ENCODE assay signal across 26 mouse cellular contexts in the genomic region with DNA sequence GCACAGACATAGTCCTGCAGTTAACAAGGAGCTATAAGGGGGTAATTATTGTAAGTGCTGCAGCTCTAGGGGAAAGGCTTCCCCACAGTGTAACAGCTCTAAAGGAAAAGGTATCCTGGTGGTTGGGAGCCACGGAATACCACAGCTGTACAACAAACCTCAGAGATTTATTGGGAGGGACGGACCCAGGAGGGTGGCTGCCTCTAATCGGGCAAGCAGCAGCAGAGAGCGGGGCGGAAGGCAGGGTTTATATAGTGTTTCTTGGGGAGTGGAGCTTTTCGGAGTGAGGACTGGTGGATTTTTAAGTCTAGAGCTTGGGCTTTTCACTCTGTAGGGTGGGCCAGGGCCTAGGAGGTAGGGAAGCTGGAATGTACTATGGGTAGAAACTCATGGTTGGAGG. TPM values are rescaled to one million over a fixed set of nuclear protein-coding genes. Genes with fewer than 3 reads are reported as not detected.
DNase-seq lines count a peak whose midpoint lies in the region; ATAC-seq lines count a peak whose summit lies in the region.
"Had no signal": no experiment of that assay in that cellular context is flagged by ENCODE, and none has a peak within 500 bp of the region (broad histone marks: within the 10 kb centered on the region; RNA-seq: fewer than 3 reads in every experiment).

No protein-coding gene starts in this region.

- no peak overlapping the region for H3K4me3 ChIP-seq in midbrain, embryonic 12.5 days
- no peak overlapping the region for H3K4me3 ChIP-seq in midbrain, embryonic 15.5 days
- no peak overlapping the region for H3K4me3 ChIP-seq in limb, embryonic 10.5 days
- no peak overlapping the region for H3K4me3 ChIP-seq in limb, embryonic 15.5 days
- H3K4me3 ChIP-seq: erythroblast, embryonic 14.5 days; heart, embryonic 13.5 days; kidney, embryonic 15.5 days; liver, embryonic 13.5 days; midbrain, embryonic 10.5 days had no signal

- H3K4me1 ChIP-seq in midbrain, embryonic 12.5 days = no peaks in the 10 kb centered on the region
- H3K4me1 ChIP-seq in midbrain, embryonic 15.5 days = no peaks in the 10 kb centered on the region
- H3K4me1 ChIP-seq in limb, embryonic 10.5 days = peaks cover 23% of the 10 kb centered on the region
- peaks cover 5% of the 10 kb centered on the region; the same call in 1 of the 2 replicates for H3K4me1 ChIP-seq in limb, embryonic 15.5 days
- H3K4me1 ChIP-seq: kidney, embryonic 15.5 days; midbrain, embryonic 10.5 days had no signal

- H3K27me3 ChIP-seq in midbrain, embryonic 12.5 days = no peaks in the 10 kb centered on the region
- no peaks in the 10 kb centered on the region for H3K27me3 ChIP-seq in midbrain, embryonic 15.5 days (replicated peaks)
- H3K27me3 ChIP-seq in limb, embryonic 10.5 days (ENCODE audit: low read depth, poor library complexity, severe bottlenecking) = no peaks in the 10 kb centered on the region
- no peaks in the 10 kb centered on the region for H3K27me3 ChIP-seq in limb, embryonic 15.5 days
- H3K27me3 ChIP-seq: heart, embryonic 13.5 days; kidney, embryonic 15.5 days; liver, embryonic 13.5 days had no signal

- WGBS in midbrain, embryonic 12.5 days = 93% methylated on average over 6 of the region's 6 CpGs
- WGBS in midbrain, embryonic 15.5 days = 81% methylated on average over 6 of the region's 6 CpGs
- WGBS in limb, embryonic 10.5 days = 50% methylated on average over 6 of the region's 6 CpGs
- 20% methylated on average over 6 of the region's 6 CpGs for WGBS in limb, embryonic 15.5 days

- H3K27ac ChIP-seq in midbrain, embryonic 12.5 days (replicated peaks) = no peak overlapping the region
- no peak overlapping the region for H3K27ac ChIP-seq in midbrain, embryonic 15.5 days
- H3K27ac ChIP-seq in limb, embryonic 10.5 days = peak overlapping the region; percentile 70
- 0 out of 2 replicates have a peak overlapping the region, but pooled peaks have one; percentile 11 for H3K27ac ChIP-seq in limb, embryonic 15.5 days
- H3K27ac ChIP-seq: heart, embryonic 13.5 days; kidney, embryonic 15.5 days; liver, embryonic 13.5 days; midbrain, embryonic 10.5 days had no signal

- peak; percentile 27; the same call in 1 of the 2 replicates for ATAC-seq in midbrain, embryonic 12.5 days (ENCODE audit: low FRiP score, low read depth)
- ATAC-seq in midbrain, embryonic 15.5 days (replicated peaks) = no peak
- ATAC-seq in limb, embryonic 15.5 days (ENCODE audit: insufficient number of reproducible peaks, low FRiP score, low TSS enrichment, low read depth) = 0 out of 2 replicates have a peak, but pooled peaks have one; percentile 24
- no peak for ATAC-seq in inflammation-experienced regulatory T-cells, adult 6 months
- ATAC-seq: hindbrain, embryonic 16.5 days; intestine, embryonic 16.5 days had no signal

- H3K36me3 ChIP-seq in midbrain, embryonic 12.5 days = no peaks in the 10 kb centered on the region
- H3K36me3 ChIP-seq in midbrain, embryonic 15.5 days (replicated peaks) = no peaks in the 10 kb centered on the region
- no peaks in the 10 kb centered on the region for H3K36me3 ChIP-seq in limb, embryonic 10.5 days
- no peaks in the 10 kb centered on the region for H3K36me3 ChIP-seq in limb, embryonic 15.5 days
- H3K36me3 ChIP-seq: kidney, embryonic 15.5 days; liver, embryonic 13.5 days had no signal

- no peak overlapping the region for H3K9ac ChIP-seq in midbrain, embryonic 12.5 days (replicated peaks)
- H3K9ac ChIP-seq in midbrain, embryonic 15.5 days = no peak overlapping the region
- no peak overlapping the region for H3K9ac ChIP-seq in limb, embryonic 15.5 days
- H3K9ac ChIP-seq: heart, embryonic 13.5 days; kidney, embryonic 15.5 days; liver, embryonic 13.5 days had no signal

- no peak overlapping the region for H3K4me2 ChIP-seq in midbrain, embryonic 12.5 days (replicated peaks)
- H3K4me2 ChIP-seq in midbrain, embryonic 15.5 days = no peak overlapping the region
- no peak overlapping the region for H3K4me2 ChIP-seq in limb, embryonic 15.5 days
- H3K4me2 ChIP-seq: heart, embryonic 13.5 days; kidney, embryonic 15.5 days; liver, embryonic 13.5 days had no signal

- peak; percentile 77 for DNase-seq in heart, adult 11 months
- DNase-seq in heart, adult 18-20 months = no peak
- DNase-seq in limb, embryonic 10.5 days (ENCODE audit: low spot score) = peak; percentile 53
- DNase-seq: adrenal gland, adult 8-10 months; cerebellum, adult 2 months; cerebellum, postnatal 14 days; gastrocnemius, postnatal 36 days; heart, postnatal 10 days; kidney, postnatal 4 days; liver, embryonic 13.5 days; lung, adult 2 months; lung, postnatal 10 days; right cerebral cortex, postnatal 25 days; thymus, adult 18-20 months; thymus, postnatal 25 days had no signal

- H3K9me3 ChIP-seq in midbrain, embryonic 12.5 days = no peaks in the 10 kb centered on the region
- no peaks in the 10 kb centered on the region for H3K9me3 ChIP-seq in midbrain, embryonic 15.5 days
- H3K9me3 ChIP-seq in limb, embryonic 10.5 days (replicated peaks) = no peaks in the 10 kb centered on the region
- H3K9me3 ChIP-seq in limb, embryonic 15.5 days = no peaks in the 10 kb centered on the region
- H3K9me3 ChIP-seq: G1E; heart, embryonic 13.5 days; kidney, embryonic 15.5 days; liver, embryonic 13.5 days; midbrain, embryonic 10.5 days had no signal

RNA-seq across cellular contexts. Expression of gene Ccdc59, which starts 39.7 kb away (rescaled TPM):
- total RNA-seq in heart, adult 18-20 months (2021) = 1 to 10 TPM; 9.5 to 9.8 TPM
- 53.8 and 58.2 TPM in 2 replicates for polyA plus RNA-seq in midbrain, embryonic 12.5 days (2016; fragmentation: Nextera tagmentation; extraction: Ambion mirVana)
- 36.0 and 44.2 TPM in 2 replicates for polyA plus RNA-seq in midbrain, embryonic 15.5 days (2015; fragmentation: Nextera tagmentation; extraction: Ambion mirVana)
- polyA plus RNA-seq in limb, embryonic 10.5 days (2016; fragmentation: Nextera tagmentation; extraction: Ambion mirVana) = 59.2 and 59.3 TPM in 2 replicates
- polyA plus RNA-seq in limb, embryonic 15.5 days (2015; fragmentation: Nextera tagmentation; extraction: Ambion mirVana) = 60.0 and 62.8 TPM in 2 replicates
- 10 to 100 TPM; 63.7 to 67.7 (median 66.1) TPM for polyA plus RNA-seq in inflammation-experienced regulatory T-cells, adult 6 months (2017; shearing (Covaris generic))

RNA-seq across cellular contexts. Expression of gene Mettl25, which starts 40.0 kb away (rescaled TPM):
- total RNA-seq in heart, adult 18-20 months (2021) = 1 to 10 TPM; 3.8 to 4.4 TPM
- polyA plus RNA-seq in midbrain, embryonic 12.5 days (2016; fragmentation: Nextera tagmentation; extraction: Ambion mirVana) = 11.6 and 14.5 TPM in 2 replicates
- 14.1 and 14.9 TPM in 2 replicates for polyA plus RNA-seq in midbrain, embryonic 15.5 days (2015; fragmentation: Nextera tagmentation; extraction: Ambion mirVana)
- polyA plus RNA-seq in limb, embryonic 10.5 days (2016; fragmentation: Nextera tagmentation; extraction: Ambion mirVana) = 11.7 and 13.2 TPM in 2 replicates
- polyA plus RNA-seq in limb, embryonic 15.5 days (2015; fragmentation: Nextera tagmentation; extraction: Ambion mirVana) = 10.8 and 10.9 TPM in 2 replicates
- polyA plus RNA-seq in inflammation-experienced regulatory T-cells, adult 6 months (2017; shearing (Covaris generic)) = 1 to 10 TPM; 4.7 to 6.4 (median 4.8) TPM

Comparison
In these comparisons a context has a peak if more than half of its experiments do, and no peak if none do; other contexts are left out.
1. DNase-seq: peak in heart, adult 11 months (single experiment) and limb, embryonic 10.5 days (single experiment); none in heart, adult 18-20 months (0 of 2).
2. ATAC-seq: peak in midbrain, embryonic 12.5 days (single experiment) and limb, embryonic 15.5 days (single experiment); none in midbrain, embryonic 15.5 days (single experiment) and inflammation-experienced regulatory T-cells, adult 6 months (single experiment).
3. H3K27ac ChIP-seq: peak in limb, embryonic 10.5 days (single experiment) and limb, embryonic 15.5 days (single experiment); none in midbrain, embryonic 12.5 days (single experiment) and midbrain, embryonic 15.5 days (single experiment).